Mouse (Mus musculus) heart, adult 18-20 months (tissue): ENCODE measurements around the gene Aacs. TPM values are rescaled to one million over a fixed set of nuclear protein-coding genes. Genes with fewer than 3 reads are reported as not detected.
"Not testable (repeated sequence)": the region's sequence is repeated elsewhere in the genome, so short reads cannot be mapped to it uniquely, and the experiment has no call there.

ENCODE experiments used
- DNase-seq, 2 experiments: peaks; one replicate each; pipeline ENCODE4 v3.0.0; 2021 to 2022; ENCODE audit warnings: mixed read lengths in 1 of 2
- total RNA-seq, 2 experiments: library from RNA; stranded (reverse); gene quantifications; 2 replicates each; pipeline ENCODE4 v1.2.3; 2021

Aacs gene
- total RNA-seq, 2 experiments from 2014 or later, result 4.9 to 9.9 TPM

- peak; percentile 91 to 97 for DNase-seq
Observed at GRCm38 (mm10) chr5:125465701-125466106, 9.9 kb upstream of the Aacs start.

GRCm38 (mm10) chr5:125466483-125466882 lies 9.1 kb upstream of the Aacs start:
- DNase-seq, result no peak

GRCm38 (mm10) chr5:125467261-125467660 lies 8.4 kb upstream of the Aacs start:
- no peak for DNase-seq

- DNase-seq, result no peak
Observed at GRCm38 (mm10) chr5:125470713-125471112, 4.9 kb upstream of the Aacs start.

- DNase-seq, result no peak
Observed at GRCm38 (mm10) chr5:125472796-125473475, 2.7 kb upstream of the Aacs start.

- DNase-seq, result no peak
Observed at GRCm38 (mm10) chr5:125475030-125475429, 584 bp upstream of the Aacs start.

- no peak for DNase-seq
Observed at GRCm38 (mm10) chr5:125476286-125476625, 642 bp downstream of the Aacs start.

- no peak for DNase-seq
Observed at GRCm38 (mm10) chr5:125476799-125477198, 1.2 kb downstream of the Aacs start.

- no peak for DNase-seq
Observed at GRCm38 (mm10) chr5:125477533-125477932, 1.9 kb downstream of the Aacs start.

- no peak for DNase-seq
Observed at GRCm38 (mm10) chr5:125478037-125478436, 2.4 kb downstream of the Aacs start.

- no peak for DNase-seq
Observed at GRCm38 (mm10) chr5:125479376-125479775, 3.8 kb downstream of the Aacs start.

- no peak for DNase-seq
Observed at GRCm38 (mm10) chr5:125480434-125481231, 5.0 kb downstream of the Aacs start.

GRCm38 (mm10) chr5:125482474-125482873 lies 6.9 kb downstream of the Aacs start:
- DNase-seq, result no peak

GRCm38 (mm10) chr5:125483712-125484611 lies 8.3 kb downstream of the Aacs start:
- no peak for DNase-seq

GRCm38 (mm10) chr5:125485031-125485778 lies 9.6 kb downstream of the Aacs start:
- peak in 1 of 2 experiments; percentile 40 for DNase-seq

- DNase-seq, result no peak
Observed at GRCm38 (mm10) chr5:125486088-125486487, 10.5 kb downstream of the Aacs start.

GRCm38 (mm10) chr5:125487375-125488115 lies 11.9 kb downstream of the Aacs start:
- DNase-seq, result no peak

GRCm38 (mm10) chr5:125488116-125488455 lies 12.5 kb downstream of the Aacs start:
- DNase-seq, result no peak

- not testable (repeated sequence) for DNase-seq
Observed at GRCm38 (mm10) chr5:125488953-125489352, 13.3 kb downstream of the Aacs start.

- peak; percentile 57 to 81 for DNase-seq
Observed at GRCm38 (mm10) chr5:125491107-125491506, 15.5 kb downstream of the Aacs start.

- DNase-seq, result no peak
Observed at GRCm38 (mm10) chr5:125492379-125493092, 16.9 kb downstream of the Aacs start.
